20 mouse cellular contexts compared by ENCODE assay signal in the genomic region with DNA sequence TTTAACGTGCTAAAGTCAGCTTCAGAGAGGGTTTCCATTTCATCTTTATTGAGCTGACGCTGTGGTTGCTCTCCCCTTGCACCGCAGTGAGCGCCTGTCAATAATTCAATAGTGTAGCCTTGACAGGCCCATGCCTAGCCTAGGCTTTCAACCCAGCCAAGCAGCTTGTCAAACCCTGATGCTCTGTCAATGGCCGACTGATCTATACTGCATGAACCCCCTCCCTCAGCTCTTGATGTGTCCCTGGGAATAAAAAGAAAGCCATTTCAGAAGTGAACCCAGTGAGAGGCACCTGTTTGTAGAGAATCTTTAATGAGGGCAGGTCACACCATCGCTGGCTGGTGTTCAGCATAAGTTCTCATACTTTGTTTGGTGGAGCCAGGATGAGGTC.
DNase-seq lines count a peak whose midpoint lies in the region; ATAC-seq and TF ChIP-seq lines count a peak whose summit lies in the region.
"Had no signal": no experiment of that assay in that cellular context is flagged by ENCODE, and none has a peak within 500 bp of the region (broad histone marks: within the 10 kb centered on the region; RNA-seq: fewer than 3 reads in every experiment).

No protein-coding gene starts in this region.

- no peak overlapping the region for H3K4me3 ChIP-seq in forebrain, embryonic 12.5 days (replicated peaks)
- H3K4me3 ChIP-seq in forebrain, embryonic 10.5 days: no peak overlapping the region
- no peak overlapping the region for H3K4me3 ChIP-seq in hindbrain, embryonic 16.5 days (ENCODE audit: low read length)
- no peak overlapping the region for H3K4me3 ChIP-seq in hindbrain, postnatal 0 days (ENCODE audit: low read length)
- no peak overlapping the region for H3K4me3 ChIP-seq in forebrain, embryonic 15.5 days
- H3K4me3 ChIP-seq in midbrain, embryonic 16.5 days (ENCODE audit: low read depth, low read length): no peak overlapping the region
- H3K4me3 ChIP-seq in cerebellum, adult 2 months (replicated peaks; ENCODE audit: insufficient read depth, low read depth, low read length): no peak overlapping the region
- H3K4me3 ChIP-seq: heart, embryonic 15.5 days had no signal

- peak overlapping the region; percentile 13; the same call in 1 of the 2 replicates for H3K27ac ChIP-seq in forebrain, embryonic 12.5 days
- H3K27ac ChIP-seq in forebrain, embryonic 10.5 days: no peak overlapping the region
- no peak overlapping the region for H3K27ac ChIP-seq in hindbrain, embryonic 16.5 days (ENCODE audit: low read depth, low read length)
- no peak overlapping the region for H3K27ac ChIP-seq in hindbrain, postnatal 0 days
- H3K27ac ChIP-seq in forebrain, embryonic 15.5 days (replicated peaks): peak overlapping the region; percentile 73
- peak overlapping the region; percentile 66; the same call in 1 of the 2 replicates for H3K27ac ChIP-seq in midbrain, embryonic 16.5 days (ENCODE audit: low read length)
- H3K27ac ChIP-seq in cerebellum, adult 2 months (ENCODE audit: insufficient read depth, low read length): no peak overlapping the region
- H3K27ac ChIP-seq: heart, embryonic 15.5 days; kidney, postnatal 0 days; macrophage had no signal

- TF ChIP-seq POLR2A in cerebellum, adult 2 months (IDR thresholded peaks at IDR 0.05; ENCODE audit: borderline replicate concordance, insufficient read depth, low read length): no peak

- H3K36me3 ChIP-seq in forebrain, embryonic 12.5 days (replicated peaks): no peaks in the 10 kb centered on the region
- H3K36me3 ChIP-seq in forebrain, embryonic 10.5 days (replicated peaks): no peaks in the 10 kb centered on the region
- no peaks in the 10 kb centered on the region for H3K36me3 ChIP-seq in hindbrain, embryonic 16.5 days (ENCODE audit: control insufficient read depth, insufficient read depth, low read length)
- H3K36me3 ChIP-seq in hindbrain, postnatal 0 days (ENCODE audit: insufficient read depth, low read length): no peaks in the 10 kb centered on the region
- H3K36me3 ChIP-seq in forebrain, embryonic 15.5 days: no peaks in the 10 kb centered on the region
- H3K36me3 ChIP-seq in midbrain, embryonic 16.5 days (ENCODE audit: control insufficient read depth, insufficient read depth, low read length): no peaks in the 10 kb centered on the region
- H3K36me3 ChIP-seq: heart, embryonic 15.5 days had no signal

- no peak overlapping the region for H3K9ac ChIP-seq in forebrain, embryonic 12.5 days
- H3K9ac ChIP-seq in hindbrain, embryonic 16.5 days (ENCODE audit: low read depth, low read length): no peak overlapping the region
- no peak overlapping the region for H3K9ac ChIP-seq in hindbrain, postnatal 0 days (replicated peaks; ENCODE audit: low read length)
- H3K9ac ChIP-seq in forebrain, embryonic 15.5 days (replicated peaks): no peak overlapping the region
- no peak overlapping the region for H3K9ac ChIP-seq in midbrain, embryonic 16.5 days (ENCODE audit: low read depth, low read length)
- H3K9ac ChIP-seq: heart, embryonic 15.5 days had no signal

- peak; percentile 63; the same call in 1 of the 2 replicates for ATAC-seq in forebrain, embryonic 12.5 days (ENCODE audit: low FRiP score)
- 0 out of 2 replicates have a peak, but pooled peaks have one; percentile 47 for ATAC-seq in hindbrain, embryonic 16.5 days
- ATAC-seq in hindbrain, postnatal 0 days: no peak
- ATAC-seq in forebrain, embryonic 15.5 days (replicated peaks): no peak
- peak; percentile 78 for ATAC-seq in midbrain, embryonic 16.5 days

- WGBS in forebrain, embryonic 12.5 days: 42% methylated on average over 6 of the region's 6 CpGs
- WGBS in forebrain, embryonic 10.5 days: 72% methylated on average over 6 of the region's 6 CpGs
- WGBS in hindbrain, embryonic 16.5 days: 54% methylated on average over 6 of the region's 6 CpGs
- 67% methylated on average over 6 of the region's 6 CpGs for WGBS in hindbrain, postnatal 0 days
- WGBS in forebrain, embryonic 15.5 days: 48% methylated on average over 6 of the region's 6 CpGs
- WGBS in midbrain, embryonic 16.5 days: 43% methylated on average over 6 of the region's 6 CpGs
- WGBS in cerebellum, adult 2 months: 83% methylated on average over 6 of the region's 6 CpGs

- TF ChIP-seq CTCF in hindbrain, postnatal 0 days (IDR thresholded peaks at IDR 0.05; ENCODE audit: low read depth): no peak
- TF ChIP-seq CTCF in cerebellum, adult 2 months (IDR thresholded peaks at IDR 0.05; ENCODE audit: borderline replicate concordance, insufficient read depth, low read depth, low read length): no peak

- 0 out of 2 replicates have a peak, but pooled peaks cover 5% of the 10 kb centered on the region for H3K27me3 ChIP-seq in forebrain, embryonic 12.5 days
- H3K27me3 ChIP-seq in forebrain, embryonic 10.5 days (ENCODE audit: poor library complexity, severe bottlenecking): peaks cover 3% of the 10 kb centered on the region; the same call in 1 of the 2 replicates
- no peaks in the 10 kb centered on the region for H3K27me3 ChIP-seq in hindbrain, embryonic 16.5 days (replicated peaks; ENCODE audit: control insufficient read depth, insufficient read depth, low read length)
- H3K27me3 ChIP-seq in hindbrain, postnatal 0 days (ENCODE audit: insufficient read depth, low read length): no peaks in the 10 kb centered on the region
- no peaks in the 10 kb centered on the region for H3K27me3 ChIP-seq in forebrain, embryonic 15.5 days
- no peaks in the 10 kb centered on the region for H3K27me3 ChIP-seq in midbrain, embryonic 16.5 days (ENCODE audit: control insufficient read depth, insufficient read depth, low read depth, low read length)
- H3K27me3 ChIP-seq in cerebellum, adult 2 months (ENCODE audit: control insufficient read depth, insufficient read depth, low read length): no peaks in the 10 kb centered on the region
- H3K27me3 ChIP-seq: heart, embryonic 15.5 days had no signal

- no peak for DNase-seq in forebrain, embryonic 10.5 days (ENCODE audit: extremely low spot score, low spot score)
- DNase-seq in hindbrain, postnatal 0 days (ENCODE audit: low spot score): no peak
- DNase-seq in lung, postnatal 4 days: no peak
- DNase-seq in cerebellum, adult 2 months: no peak
- DNase-seq: adrenal gland, postnatal 10 days; cerebellum, adult 8-10 months; cerebellum, postnatal 36 days; gastrocnemius, postnatal 10 days; heart, postnatal 36 days; kidney, adult 11 months; retina, postnatal 1 day; right cerebral cortex, postnatal 25 days; spleen, adult 18-20 months had no signal

- H3K4me2 ChIP-seq in forebrain, embryonic 12.5 days: no peak overlapping the region
- no peak overlapping the region for H3K4me2 ChIP-seq in hindbrain, embryonic 16.5 days (ENCODE audit: low read length)
- no peak overlapping the region for H3K4me2 ChIP-seq in hindbrain, postnatal 0 days (ENCODE audit: low read depth, low read length)
- no peak overlapping the region for H3K4me2 ChIP-seq in forebrain, embryonic 15.5 days (replicated peaks)
- no peak overlapping the region for H3K4me2 ChIP-seq in midbrain, embryonic 16.5 days (ENCODE audit: low read length)
- H3K4me2 ChIP-seq: heart, embryonic 15.5 days had no signal

- H3K9me3 ChIP-seq in forebrain, embryonic 12.5 days: no peaks in the 10 kb centered on the region
- no peaks in the 10 kb centered on the region for H3K9me3 ChIP-seq in forebrain, embryonic 10.5 days
- H3K9me3 ChIP-seq in hindbrain, embryonic 16.5 days (ENCODE audit: control insufficient read depth, low read length): no peaks in the 10 kb centered on the region
- H3K9me3 ChIP-seq in hindbrain, postnatal 0 days (ENCODE audit: low read length): no peaks in the 10 kb centered on the region
- H3K9me3 ChIP-seq in forebrain, embryonic 15.5 days: no peaks in the 10 kb centered on the region
- no peaks in the 10 kb centered on the region for H3K9me3 ChIP-seq in midbrain, embryonic 16.5 days (replicated peaks; ENCODE audit: control insufficient read depth, low read length, poor library complexity, severe bottlenecking)
- H3K9me3 ChIP-seq: heart, embryonic 15.5 days had no signal

- H3K4me1 ChIP-seq in forebrain, embryonic 12.5 days: peaks cover 25% of the 10 kb centered on the region
- H3K4me1 ChIP-seq in forebrain, embryonic 10.5 days: peaks cover 46% of the 10 kb centered on the region
- no peaks in the 10 kb centered on the region; the same call in 1 of the 2 replicates for H3K4me1 ChIP-seq in hindbrain, embryonic 16.5 days (ENCODE audit: control insufficient read depth, insufficient read depth, low read depth, low read length)
- no peaks in the 10 kb centered on the region for H3K4me1 ChIP-seq in hindbrain, postnatal 0 days (ENCODE audit: insufficient read depth, low read length)
- H3K4me1 ChIP-seq in forebrain, embryonic 15.5 days: peaks cover 21% of the 10 kb centered on the region
- peaks cover 37% of the 10 kb centered on the region for H3K4me1 ChIP-seq in midbrain, embryonic 16.5 days (ENCODE audit: control insufficient read depth, insufficient read depth, low read length)
- H3K4me1 ChIP-seq in cerebellum, adult 2 months (ENCODE audit: control insufficient read depth, insufficient read depth, low read length): peaks cover 5% of the 10 kb centered on the region; the same call in 1 of the 2 replicates

Comparison
In these comparisons a context has a peak if more than half of its experiments do, and no peak if none do; other contexts are left out.
1. ATAC-seq: peak in forebrain, embryonic 12.5 days (single experiment), hindbrain, embryonic 16.5 days (single experiment) and midbrain, embryonic 16.5 days (single experiment); none in hindbrain, postnatal 0 days (single experiment) and forebrain, embryonic 15.5 days (single experiment).
2. H3K27ac ChIP-seq: peak in forebrain, embryonic 12.5 days (single experiment), forebrain, embryonic 15.5 days (single experiment) and midbrain, embryonic 16.5 days (single experiment); none in forebrain, embryonic 10.5 days (single experiment), hindbrain, embryonic 16.5 days (single experiment), hindbrain, postnatal 0 days (single experiment) and cerebellum, adult 2 months (single experiment).